Mouse (Mus musculus) lung, postnatal 0 days (tissue): ENCODE data around the gene Themis2. TPM values are rescaled to one million over a fixed set of nuclear protein-coding genes. Genes with fewer than 3 reads are reported as not detected.
A peak's percentile ranks its signal among the peaks of the same experiment; 100 is the strongest.

Experiments
- ATAC-seq: fragments of 200-750 bp; cut with Nextera tagmentation; 2 replicates; pipeline ENCODE4 v1.8.0; 2017; ENCODE audit warnings: moderate library complexity
- DNase-seq: peaks from one replicate; pipeline ENCODE4 v3.0.0-alpha.2; 2016; ENCODE audit warnings: low spot score
- H3K27ac ChIP-seq: fragments of 300-500 bp; sonication (generic); 2 replicates; pipeline ENCODE4 v1.5.1; 2014; ENCODE audit warnings: antibody characterized with exemption, mild to moderate bottlenecking, low read length, mixed read lengths
- H3K27me3 ChIP-seq: fragments of 300-500 bp; sonication (generic); replicated peaks from 2 replicates; pipeline ENCODE4 v1.6.1; 2014; ENCODE audit warnings: low read length, mixed read lengths; ENCODE audit not compliant: insufficient read depth
- H3K36me3 ChIP-seq: fragments of 300-500 bp; sonication (generic); 2 replicates; pipeline ENCODE4 v1.6.1; 2014; ENCODE audit warnings: low read length, mixed read lengths; ENCODE audit not compliant: insufficient read depth
- H3K4me1 ChIP-seq: fragments of 300-500 bp; sonication (generic); 2 replicates; pipeline ENCODE4 v1.6.1; 2014; ENCODE audit warnings: antibody characterized with exemption, low read depth, low read length, mixed read lengths; ENCODE audit not compliant: insufficient read depth
- H3K4me2 ChIP-seq: fragments of 300-500 bp; sonication (generic); replicated peaks from 2 replicates; pipeline ENCODE4 v1.6.1; 2014; ENCODE audit warnings: low read depth, mild to moderate bottlenecking, low read length, moderate library complexity, mixed read lengths
- H3K4me3 ChIP-seq: fragments of 300-500 bp; sonication (generic); 2 replicates; pipeline ENCODE4 v1.5.1; 2014; ENCODE audit warnings: low read depth, low read length
- H3K9ac ChIP-seq: fragments of 300-500 bp; sonication (generic); replicated peaks from 2 replicates; pipeline ENCODE4 v1.6.1; 2014; ENCODE audit warnings: low read depth, mild to moderate bottlenecking
- H3K9me3 ChIP-seq: fragments of 300-500 bp; sonication (generic); 2 replicates; pipeline ENCODE4 v1.6.1; 2016; ENCODE audit warnings: low read length, mixed read lengths
- CTCF ChIP-seq: IDR thresholded peaks from 2 replicates; pipeline ENCODE4 v1.5.1; 2016; ENCODE audit warnings: antibody characterized with exemption, mild to moderate bottlenecking
- EP300 ChIP-seq: IDR thresholded peaks from 2 replicates; pipeline ENCODE4 v1.6.1; 2016; ENCODE audit warnings: antibody characterized with exemption, mild to moderate bottlenecking, control low read depth
- WGBS: fragments of 180-500 bp; shearing (Covaris S2); extraction: QIAGEN DNeasy Blood & Tissue Kit; methylation state at CpG from one replicate; pipeline ENCODE4 v1.1.7; 2014; 5-methylcytosine and 5-hydroxymethylcytosine counted together
- polyA plus RNA-seq: library from polyadenylated mRNA; unstranded; fragments of >200 nt; fragmentation: Nextera tagmentation; extraction: Ambion mirVana; gene quantifications from 2 replicates; pipeline ENCODE4 v1.2.1, GENCODE M21; 2015

The Themis2 gene
- polyA plus RNA-seq, 1 experiment from 2014 or later, result 1.8 TPM

DNA sequence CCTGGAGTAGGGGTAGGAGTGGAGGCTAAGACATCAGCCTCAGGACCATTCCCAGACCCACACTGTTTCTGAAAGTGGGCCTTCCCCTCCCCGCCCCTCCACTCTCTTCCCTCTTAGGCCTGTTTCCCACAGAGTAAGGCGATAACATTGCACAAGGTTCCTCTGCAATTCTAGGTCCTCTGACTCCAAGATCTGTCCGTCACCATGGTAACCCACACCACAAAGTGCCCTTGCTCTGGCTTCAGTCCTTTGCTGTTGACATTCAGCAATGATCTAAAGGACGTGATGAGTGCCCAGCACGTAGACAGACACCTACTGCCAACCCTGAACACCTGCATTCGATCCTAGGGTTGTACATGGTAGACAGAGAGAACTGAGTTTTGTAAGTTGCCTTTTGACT lies 43.2 kb downstream of the Themis2 start:
- Histone ChIP-seq H3K4me3 (no peak overlapping the region), H3K27ac (no peak overlapping the region), H3K4me1 (0 out of 2 replicates have a peak, but pooled peaks cover 8% of the 10 kb centered on the region), H3K4me2 (no peak overlapping the region), H3K9me3 (no peaks in the 10 kb centered on the region), H3K27me3 (no peaks in the 10 kb centered on the region), H3K36me3 (no peaks in the 10 kb centered on the region), H3K9ac (no peak overlapping the region)
- TF ChIP-seq CTCF (no peak), EP300 (no peak)
- DNase-seq (peak; percentile 81), ATAC-seq (peak; percentile 70)
- WGBS, result 46% methylated on average over 6 of the region's 6 CpGs

DNA sequence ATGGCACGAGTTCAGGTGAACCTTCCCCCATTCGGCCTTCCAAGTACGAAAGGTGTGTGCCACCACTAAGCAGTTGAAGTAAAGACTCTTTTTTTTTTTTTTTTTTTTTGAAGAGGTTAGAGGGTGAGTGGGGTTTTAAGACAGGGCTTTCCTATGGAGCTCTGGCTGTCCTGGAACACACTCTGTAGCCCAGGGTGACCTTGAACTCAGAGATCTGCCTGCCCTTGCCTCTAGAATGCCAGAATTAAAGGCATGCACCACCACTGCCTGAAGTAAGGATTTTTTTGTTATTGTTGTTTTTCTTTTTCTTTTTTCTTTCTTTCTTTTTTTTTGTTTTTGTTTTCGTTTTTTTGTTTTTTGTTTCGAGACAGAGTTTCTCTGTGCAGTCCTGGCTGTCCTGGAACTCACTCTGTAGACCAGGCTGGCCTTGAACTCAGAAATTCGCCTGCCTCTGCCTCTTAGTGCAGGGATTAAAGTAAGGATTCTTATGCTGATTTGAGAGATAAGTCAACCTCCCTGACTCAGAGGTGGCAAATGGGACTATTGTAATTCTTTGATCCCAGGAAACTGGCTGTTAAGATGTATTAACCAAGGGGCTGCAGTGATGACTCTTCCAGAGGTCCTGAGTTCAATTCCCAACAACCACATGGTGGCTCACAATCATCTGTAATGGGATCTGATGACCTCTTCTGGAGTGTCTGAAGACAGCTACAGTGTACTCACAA lies 46.8 kb downstream of the Themis2 start:
- ATAC-seq, result no peak
- Histone ChIP-seq H3K36me3 (no peaks in the 10 kb centered on the region), H3K27ac (no peak overlapping the region), H3K9me3 (no peaks in the 10 kb centered on the region), H3K4me3 (no peak overlapping the region), H3K9ac (no peak overlapping the region), H3K4me1 (no peaks in the 10 kb centered on the region), H3K4me2 (no peak overlapping the region), H3K27me3 (no peaks in the 10 kb centered on the region)
- TF ChIP-seq EP300 (no peak), CTCF (no peak)
- DNase-seq, result no peak
- 72% methylated on average over 6 of the region's 6 CpGs for WGBS

DNA sequence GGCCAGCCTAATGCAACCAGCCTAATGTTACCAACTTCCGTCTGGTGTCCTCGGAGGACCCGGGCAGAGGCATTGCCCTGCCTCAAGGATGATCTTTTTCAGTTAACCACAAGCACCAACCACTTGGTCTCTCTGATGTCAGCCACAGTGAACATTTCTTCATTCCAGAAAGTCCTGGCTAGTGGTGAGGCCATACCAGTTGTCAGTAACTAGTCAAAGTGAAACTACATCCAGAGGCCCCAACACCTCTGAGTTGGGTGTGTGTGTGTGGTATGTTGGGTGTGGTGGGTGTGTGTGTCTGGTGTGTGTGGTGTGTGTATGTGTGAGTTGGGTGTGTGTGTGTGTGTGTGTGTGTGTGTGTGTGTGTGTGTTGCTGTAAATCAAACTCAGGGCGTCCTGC lies 47.4 kb downstream of the Themis2 start:
- TF ChIP-seq EP300 (no peak), CTCF (no peak)
- H3K4me1 ChIP-seq, result no peaks in the 10 kb centered on the region
- no peak overlapping the region for H3K4me2 ChIP-seq
- no peak; the same call in 1 of the 2 replicates for ATAC-seq
- H3K27ac ChIP-seq, result no peak overlapping the region
- H3K36me3 ChIP-seq, result no peaks in the 10 kb centered on the region
- no peak overlapping the region for H3K9ac ChIP-seq
- H3K27me3 ChIP-seq, result no peaks in the 10 kb centered on the region
- H3K9me3 ChIP-seq, result no peaks in the 10 kb centered on the region
- H3K4me3 ChIP-seq, result no peak overlapping the region
- 96% methylated on average over 4 of the region's 4 CpGs for WGBS
- DNase-seq, result peak; percentile 17

DNA sequence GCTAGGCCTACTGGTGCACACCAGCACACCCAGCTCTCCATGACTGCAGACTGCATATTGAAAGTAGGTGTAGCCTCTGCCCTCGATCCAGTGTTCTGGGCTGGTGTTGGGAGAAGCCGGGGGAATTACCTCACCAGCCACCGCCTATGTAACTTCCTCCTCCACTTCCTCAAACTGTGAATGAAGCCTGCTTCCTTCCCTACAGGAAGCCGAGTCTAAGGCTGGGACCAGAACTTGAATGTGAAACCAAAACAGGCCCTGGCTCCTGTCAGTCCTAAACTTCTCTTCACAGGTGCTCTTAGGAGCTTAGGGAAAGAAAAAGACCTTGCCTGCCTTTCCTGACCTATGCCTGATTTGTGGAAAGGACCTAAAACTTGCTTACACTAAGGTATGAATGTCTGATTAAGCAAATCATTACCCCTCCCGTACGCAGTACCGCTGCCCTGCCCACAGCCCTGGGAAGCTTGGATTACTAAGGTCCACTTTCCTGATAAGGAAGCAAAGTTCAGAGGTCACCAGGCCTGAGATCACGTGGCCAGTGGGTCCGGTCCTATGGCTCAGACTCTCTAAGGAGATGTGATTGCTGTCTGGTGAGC lies 48.4 kb downstream of the Themis2 start:
- no peaks in the 10 kb centered on the region for H3K9me3 ChIP-seq
- peak overlapping the region; percentile 82 for H3K27ac ChIP-seq
- H3K27me3 ChIP-seq, result no peaks in the 10 kb centered on the region
- peak; percentile 90 for DNase-seq
- no peak for TF ChIP-seq CTCF
- TF ChIP-seq EP300, result peak; percentile 74
- H3K9ac ChIP-seq, result no peak overlapping the region
- H3K4me1 ChIP-seq, result no peaks in the 10 kb centered on the region
- peak; percentile 93 for ATAC-seq
- no peaks in the 10 kb centered on the region for H3K36me3 ChIP-seq
- H3K4me2 ChIP-seq, result peak overlapping the region; percentile 15; the same call in 1 of the 2 replicates
- no peak overlapping the region for H3K4me3 ChIP-seq
- WGBS, result 32% methylated on average over 9 of the region's 9 CpGs

DNA sequence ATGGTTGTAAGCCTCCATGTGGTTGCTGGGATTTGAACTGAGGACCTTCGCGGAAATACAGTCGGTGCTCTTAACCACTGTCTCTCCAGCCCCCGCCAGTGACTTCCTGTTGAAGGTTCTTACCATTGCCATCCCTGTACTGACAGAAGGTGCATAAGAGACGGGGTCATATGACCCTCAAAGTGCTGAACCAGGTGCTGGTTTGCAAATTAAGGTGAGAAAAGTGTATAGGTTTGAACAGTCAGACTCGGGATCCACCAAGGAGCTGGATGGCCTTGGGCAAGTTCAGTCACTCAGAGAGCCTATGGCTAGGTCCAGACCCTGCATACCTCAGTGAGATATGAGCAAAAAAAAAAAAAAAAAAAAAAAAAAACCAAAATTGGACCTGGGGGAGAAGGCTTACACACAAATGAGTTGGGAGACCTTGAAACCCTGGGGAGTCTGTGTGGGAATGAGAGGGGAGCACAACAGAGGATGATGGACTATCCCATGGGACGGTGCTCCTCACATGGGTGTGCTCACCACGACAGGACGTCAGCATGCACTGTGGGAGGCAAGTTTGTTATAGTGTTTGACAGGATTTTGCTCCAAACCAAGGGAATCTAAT lies 49.2 kb downstream of the Themis2 start:
- Histone ChIP-seq H3K9ac (no peak overlapping the region), H3K4me2 (no peak overlapping the region), H3K4me1 (no peaks in the 10 kb centered on the region), H3K36me3 (no peaks in the 10 kb centered on the region), H3K27ac (peak overlapping the region; percentile 82), H3K4me3 (no peak overlapping the region), H3K9me3 (no peaks in the 10 kb centered on the region), H3K27me3 (no peaks in the 10 kb centered on the region)
- WGBS, result 86% methylated on average over 9 of the region's 9 CpGs
- DNase-seq (no peak), ATAC-seq (peak; percentile 4; the same call in 1 of the 2 replicates)
- TF ChIP-seq EP300, result no peak
- no peak for TF ChIP-seq CTCF

DNA sequence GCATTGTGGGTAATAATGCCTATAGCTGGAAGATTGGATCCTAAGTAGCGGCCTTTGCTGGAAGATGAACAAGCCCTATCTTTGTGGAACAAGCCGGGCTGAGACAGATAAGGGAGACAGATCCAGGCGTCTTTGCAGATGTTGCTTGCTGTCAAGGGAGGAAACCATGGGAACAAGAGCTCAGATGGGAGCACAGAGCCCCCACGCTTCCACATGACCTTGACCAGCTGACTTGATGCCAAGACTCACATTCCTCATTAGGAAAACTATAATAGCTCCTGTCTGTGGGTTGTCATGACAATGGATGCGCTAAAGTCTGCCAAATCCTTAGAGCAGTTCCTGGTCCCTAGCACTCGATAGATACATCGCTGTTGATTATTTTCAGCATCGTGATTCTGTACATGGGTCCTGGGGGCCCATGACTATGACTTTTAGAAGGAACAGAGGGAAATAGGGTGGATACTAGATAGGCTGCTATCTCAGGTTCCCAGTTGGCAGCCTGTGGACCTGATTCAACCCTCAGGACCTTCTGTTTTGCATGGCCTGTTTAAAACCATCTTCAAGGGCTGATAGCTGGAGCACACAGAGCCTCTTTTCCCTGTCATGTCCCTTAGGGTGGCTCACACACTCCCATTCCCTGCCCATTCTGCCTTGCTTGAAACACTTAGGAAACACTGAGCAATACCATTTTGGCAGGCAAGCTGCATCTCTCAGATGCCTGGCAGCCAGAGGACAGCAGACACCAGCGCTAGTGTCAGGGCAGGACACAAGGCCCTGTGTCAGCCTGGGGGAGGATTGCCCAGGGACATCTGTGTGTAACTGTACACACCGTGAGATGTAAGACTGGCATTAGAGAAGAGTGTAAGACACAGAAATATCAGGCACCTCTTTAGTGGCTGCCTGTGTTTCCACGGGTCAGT lies 51.9 kb downstream of the Themis2 start:
- WGBS, result 72% methylated on average over 11 of the region's 11 CpGs
- Histone ChIP-seq H3K4me2 (no peak overlapping the region), H3K4me1 (no peaks in the 10 kb centered on the region), H3K4me3 (no peak overlapping the region), H3K9ac (no peak overlapping the region), H3K9me3 (no peaks in the 10 kb centered on the region), H3K27me3 (no peaks in the 10 kb centered on the region), H3K36me3 (no peaks in the 10 kb centered on the region), H3K27ac (no peak overlapping the region)
- ATAC-seq (no peak), DNase-seq (no peak)
- no peak for TF ChIP-seq EP300
- no peak for TF ChIP-seq CTCF
